ENCODE assay signal across 13 mouse cellular contexts in the genomic region with DNA sequence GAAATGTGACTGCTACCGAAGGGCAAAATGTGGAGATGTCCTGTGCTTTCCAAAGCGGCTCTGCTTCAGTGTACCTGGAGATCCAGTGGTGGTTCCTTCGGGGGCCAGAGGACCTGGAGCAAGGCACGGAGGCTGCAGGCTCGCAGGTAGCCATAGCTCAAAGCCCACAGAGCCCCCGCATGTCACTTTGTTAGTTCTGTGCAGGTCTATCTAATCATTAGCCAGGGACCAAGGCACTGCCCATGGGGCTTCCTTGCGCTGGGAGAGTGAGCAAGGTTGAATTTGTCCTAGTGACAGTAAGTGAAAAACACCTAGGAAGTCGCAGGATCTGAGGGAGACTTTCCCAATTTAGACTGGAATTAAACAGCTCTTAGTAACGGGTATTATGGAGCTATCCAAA. TPM values are rescaled to one million over a fixed set of nuclear protein-coding genes. Genes with fewer than 3 reads are reported as not detected.
DNase-seq lines count a peak whose midpoint lies in the region; ATAC-seq lines count a peak whose summit lies in the region.
"Had no signal": no experiment of that assay in that cellular context is flagged by ENCODE, and none has a peak within 500 bp of the region (broad histone marks: within the 10 kb centered on the region; RNA-seq: fewer than 3 reads in every experiment).

No protein-coding gene starts in this region.

- no peak overlapping the region for H3K27ac ChIP-seq in kidney, embryonic 16.5 days (ENCODE audit: low read length)
- H3K27ac ChIP-seq in embryonic facial prominence, embryonic 14.5 days (replicated peaks; ENCODE audit: low read depth, low read length) = no peak overlapping the region
- H3K27ac ChIP-seq in hindbrain, embryonic 16.5 days (ENCODE audit: low read depth, low read length) = 0 out of 2 replicates have a peak overlapping the region, but pooled peaks have one; percentile 2
- H3K27ac ChIP-seq in neural tube, embryonic 14.5 days (ENCODE audit: low read depth, low read length) = no peak overlapping the region
- H3K27ac ChIP-seq: limb, embryonic 15.5 days; stomach, embryonic 15.5 days had no signal

- WGBS in kidney, embryonic 16.5 days = 11% methylated on average over 9 of the region's 9 CpGs
- WGBS in embryonic facial prominence, embryonic 14.5 days = 22% methylated on average over 9 of the region's 9 CpGs
- WGBS in hindbrain, embryonic 16.5 days = 26% methylated on average over 9 of the region's 9 CpGs
- whole genome bisulfite sequencing in neural tube, embryonic 14.5 days = 24% methylated on average over 9 of the region's 9 CpGs

- no peaks in the 10 kb centered on the region for H3K9me3 ChIP-seq in kidney, embryonic 16.5 days (ENCODE audit: low read length)
- H3K9me3 ChIP-seq in embryonic facial prominence, embryonic 14.5 days (ENCODE audit: control insufficient read depth, low read length) = no peaks in the 10 kb centered on the region
- H3K9me3 ChIP-seq in hindbrain, embryonic 16.5 days (ENCODE audit: control insufficient read depth, low read length) = no peaks in the 10 kb centered on the region
- no peaks in the 10 kb centered on the region for H3K9me3 ChIP-seq in neural tube, embryonic 14.5 days (ENCODE audit: control insufficient read depth, low read length)
- H3K9me3 ChIP-seq: limb, embryonic 15.5 days; stomach, embryonic 15.5 days had no signal

- no peak overlapping the region for H3K9ac ChIP-seq in kidney, embryonic 16.5 days (replicated peaks; ENCODE audit: low read length)
- H3K9ac ChIP-seq in embryonic facial prominence, embryonic 14.5 days (ENCODE audit: low read depth, low read length) = no peak overlapping the region
- H3K9ac ChIP-seq in hindbrain, embryonic 16.5 days (ENCODE audit: low read depth, low read length) = peak overlapping the region; percentile 68
- H3K9ac ChIP-seq in neural tube, embryonic 14.5 days (replicated peaks; ENCODE audit: low read depth, low read length) = peak overlapping the region; percentile 42; the same call in 1 of the 2 replicates
- H3K9ac ChIP-seq: limb, embryonic 15.5 days; stomach, embryonic 15.5 days had no signal

- no peak overlapping the region for H3K4me3 ChIP-seq in kidney, embryonic 16.5 days (ENCODE audit: low read length)
- peak overlapping the region; percentile 47; the same call in 1 of the 2 replicates for H3K4me3 ChIP-seq in embryonic facial prominence, embryonic 14.5 days (ENCODE audit: low read depth, low read length)
- peak overlapping the region; percentile 74 for H3K4me3 ChIP-seq in hindbrain, embryonic 16.5 days (ENCODE audit: low read length)
- peak overlapping the region; percentile 63 for H3K4me3 ChIP-seq in neural tube, embryonic 14.5 days (ENCODE audit: low read depth, low read length)

- no peak overlapping the region for H3K4me2 ChIP-seq in kidney, embryonic 16.5 days (replicated peaks; ENCODE audit: low read depth, low read length)
- H3K4me2 ChIP-seq in embryonic facial prominence, embryonic 14.5 days (ENCODE audit: low read depth, low read length) = peak overlapping the region; percentile 88; the same call in 1 of the 2 replicates
- peak overlapping the region; percentile 76 for H3K4me2 ChIP-seq in hindbrain, embryonic 16.5 days (ENCODE audit: low read length)
- peak overlapping the region; percentile 88 for H3K4me2 ChIP-seq in neural tube, embryonic 14.5 days (ENCODE audit: low read depth, low read length)

- DNase-seq in kidney, postnatal 14 days = no peak
- DNase-seq in embryonic facial prominence, embryonic 14.5 days (ENCODE audit: low spot score) = no peak
- DNase-seq in heart, adult 8-10 months (ENCODE audit: low spot score) = no peak
- DNase-seq in ovary, postnatal 10 days (ENCODE audit: low spot score) = no peak
- DNase-seq in cerebellum, adult 18-20 months = no peak
- DNase-seq: lung, postnatal 4 days had no signal

- H3K27me3 ChIP-seq in kidney, embryonic 16.5 days (ENCODE audit: insufficient read depth, low read length) = peaks cover 47% of the 10 kb centered on the region
- peaks cover 46% of the 10 kb centered on the region for H3K27me3 ChIP-seq in embryonic facial prominence, embryonic 14.5 days (replicated peaks; ENCODE audit: control insufficient read depth, insufficient read depth, low read length)
- no peaks in the 10 kb centered on the region for H3K27me3 ChIP-seq in hindbrain, embryonic 16.5 days (replicated peaks; ENCODE audit: control insufficient read depth, insufficient read depth, low read length)
- peaks cover 5% of the 10 kb centered on the region for H3K27me3 ChIP-seq in neural tube, embryonic 14.5 days (ENCODE audit: control insufficient read depth, insufficient read depth, low read length)

- no peaks in the 10 kb centered on the region for H3K36me3 ChIP-seq in kidney, embryonic 16.5 days (ENCODE audit: insufficient read depth, low read length)
- no peaks in the 10 kb centered on the region for H3K36me3 ChIP-seq in embryonic facial prominence, embryonic 14.5 days (ENCODE audit: control insufficient read depth, insufficient read depth, low read length)
- no peaks in the 10 kb centered on the region for H3K36me3 ChIP-seq in hindbrain, embryonic 16.5 days (ENCODE audit: control insufficient read depth, insufficient read depth, low read length)
- no peaks in the 10 kb centered on the region for H3K36me3 ChIP-seq in neural tube, embryonic 14.5 days (ENCODE audit: control insufficient read depth, insufficient read depth, low read length)
- H3K36me3 ChIP-seq: limb, embryonic 15.5 days; stomach, embryonic 15.5 days had no signal

- peak; percentile 43; the same call in 1 of the 2 replicates for ATAC-seq in kidney, embryonic 16.5 days (ENCODE audit: low FRiP score, low TSS enrichment)
- no peak for ATAC-seq in embryonic facial prominence, embryonic 14.5 days (ENCODE audit: low read depth)
- no peak for ATAC-seq in hindbrain, embryonic 16.5 days
- no peak for ATAC-seq in neural tube, embryonic 14.5 days (ENCODE audit: low read depth)
- ATAC-seq: CD4-positive, CD25-positive, alpha-beta regulatory T cell, adult 4 months had no signal

- H3K4me1 ChIP-seq in kidney, embryonic 16.5 days (ENCODE audit: insufficient read depth, low read length) = peaks cover 13% of the 10 kb centered on the region; the same call in 1 of the 2 replicates
- 0 out of 2 replicates have a peak, but pooled peaks cover 3% of the 10 kb centered on the region for H3K4me1 ChIP-seq in embryonic facial prominence, embryonic 14.5 days (ENCODE audit: control insufficient read depth, insufficient read depth, low read length)
- H3K4me1 ChIP-seq in hindbrain, embryonic 16.5 days (ENCODE audit: control insufficient read depth, insufficient read depth, low read depth, low read length) = no peaks in the 10 kb centered on the region; the same call in 1 of the 2 replicates
- H3K4me1 ChIP-seq in neural tube, embryonic 14.5 days (ENCODE audit: control insufficient read depth, insufficient read depth, low read length) = 0 out of 2 replicates have a peak, but pooled peaks cover 3% of the 10 kb centered on the region
- H3K4me1 ChIP-seq: stomach, embryonic 15.5 days had no signal

RNA-seq across cellular contexts. Expression of a gene that starts 2.4 kb away (rescaled TPM):
- 0.32 and 0.56 TPM in 2 replicates for polyA plus RNA-seq in kidney, embryonic 16.5 days (2015; fragmentation: Nextera tagmentation; extraction: Ambion mirVana)
- polyA plus RNA-seq in embryonic facial prominence, embryonic 14.5 days (2014; fragmentation: Nextera tagmentation; extraction: Ambion mirVana) = 8.4 and 8.9 TPM in 2 replicates
- 91.1 and 94.9 TPM in 2 replicates for polyA plus RNA-seq in hindbrain, embryonic 16.5 days (2015; fragmentation: Nextera tagmentation; extraction: Ambion mirVana)
- polyA plus RNA-seq in neural tube, embryonic 14.5 days (2014; fragmentation: Nextera tagmentation; extraction: Ambion mirVana) = 85.0 and 101 TPM in 2 replicates
- total RNA-seq in heart, adult 8-10 months (2022) = under 1 TPM; 0.08 to 0.17 (median 0.11) TPM
- polyA plus RNA-seq: CD4-positive, CD25-positive, alpha-beta regulatory T cell, adult 4 months; large intestine, adult 2 months had no signal

Comparison
In these comparisons a context has a peak if more than half of its experiments do, and no peak if none do; other contexts are left out.
1. H3K9ac ChIP-seq: peak in hindbrain, embryonic 16.5 days (single experiment) and neural tube, embryonic 14.5 days (single experiment); none in kidney, embryonic 16.5 days (single experiment) and embryonic facial prominence, embryonic 14.5 days (single experiment).